Mouse (Mus musculus) thymus, adult 2 months (tissue): ENCODE data around the gene Apobec4. TPM values are rescaled to one million over a fixed set of nuclear protein-coding genes. Genes with fewer than 3 reads are reported as not detected.
"Not testable (repeated sequence)": the region's sequence is repeated elsewhere in the genome, so short reads cannot be mapped to it uniquely, and the experiment has no call there.

Source experiments
- DNase-seq: peaks from one replicate; pipeline ENCODE4 v3.0.0; 2021
- H3K27ac ChIP-seq: fragments of 200-500 bp; 2 replicates; pipeline ENCODE4 v1.5.1; 2012; ENCODE audit warnings: low read length, control low read depth; ENCODE audit not compliant: control insufficient read depth, insufficient read depth
- H3K27me3 ChIP-seq: fragments of 200-500 bp; 2 replicates; pipeline ENCODE4 v1.6.1; 2012; ENCODE audit warnings: mild to moderate bottlenecking, low read length, moderate library complexity, mixed read lengths; ENCODE audit not compliant: control insufficient read depth, insufficient read depth
- H3K36me3 ChIP-seq: fragments of 200-500 bp; 2 replicates; pipeline ENCODE4 v1.6.1; 2012; ENCODE audit warnings: mild to moderate bottlenecking, low read length, moderate library complexity; ENCODE audit not compliant: control insufficient read depth, insufficient read depth
- H3K4me1 ChIP-seq: fragments of 200-500 bp; replicated peaks from 2 replicates; pipeline ENCODE4 v1.6.1; 2012; ENCODE audit warnings: low read length; ENCODE audit not compliant: control insufficient read depth, insufficient read depth
- H3K4me3 ChIP-seq: fragments of 200-500 bp; 2 replicates; pipeline ENCODE4 v1.5.1; 2012; ENCODE audit warnings: mild to moderate bottlenecking, low read length, control low read depth, moderate library complexity; ENCODE audit not compliant: control insufficient read depth, insufficient read depth
- CTCF ChIP-seq: fragments of 200-500 bp; IDR thresholded peaks from 2 replicates; pipeline ENCODE4 v1.5.1; 2012; ENCODE audit warnings: mild to moderate bottlenecking, control low read depth, low read length, moderate library complexity, borderline replicate concordance; ENCODE audit not compliant: control insufficient read depth, poor library complexity, insufficient read depth; ENCODE audit errors: extremely low read depth
- POLR2A ChIP-seq: fragments of 200-500 bp; IDR thresholded peaks from 2 replicates; pipeline ENCODE4 v1.6.1; 2012; ENCODE audit warnings: mild to moderate bottlenecking, low read length, control low read depth, moderate library complexity; ENCODE audit not compliant: control insufficient read depth, poor library complexity, insufficient read depth; ENCODE audit errors: extremely low read depth
- WGBS: fragments of 180-500 bp; shearing (Covaris S2); methylation state at CpG from one replicate; pipeline ENCODE4 v1.1.7; 2018; 5-methylcytosine and 5-hydroxymethylcytosine counted together
- polyA plus RNA-seq: library from polyadenylated mRNA; depleted of rRNA; stranded (reverse); fragments of >200 nt; gene quantifications from 2 replicates; pipeline ENCODE4 v1.2.3, GENCODE M21; 2012

The Apobec4 gene
- polyA plus RNA-seq, 1 experiment: not detected

- Histone ChIP-seq H3K27ac (no peak overlapping the region), H3K4me3 (no peak overlapping the region), H3K36me3 (no peaks in the 10 kb centered on the region), H3K4me1 (peaks cover 5% of the 10 kb centered on the region), H3K27me3 (no peaks in the 10 kb centered on the region; the same call in 1 of the 2 replicates)
- TF ChIP-seq POLR2A (no peak), CTCF (no peak)
- 27% methylated on average over 2 of the region's 2 CpGs for WGBS
- no peak for DNase-seq
Measured at GRCm38 (mm10) chr1:152761791-152762190, 11.4 kb downstream of the Apobec4 start.

GRCm38 (mm10) chr1:152766032-152766772, 15.9 kb downstream of the Apobec4 start, which contains the start of the genes Rgl1 and Arpc5:
Gene Rgl1 (minus strand): TSS chr1:152766351.
Gene Arpc5 (plus strand): TSS chr1:152766542.
- peaks cover 24% of the 10 kb centered on the region for H3K36me3 ChIP-seq
- under 1% methylated on average over 85 of the region's 86 CpGs for WGBS
- peak; percentile 78; the same call in 1 of the 2 replicates for TF ChIP-seq POLR2A
- TF ChIP-seq CTCF: peak; percentile 48; the same call in 1 of the 2 replicates

DNA sequence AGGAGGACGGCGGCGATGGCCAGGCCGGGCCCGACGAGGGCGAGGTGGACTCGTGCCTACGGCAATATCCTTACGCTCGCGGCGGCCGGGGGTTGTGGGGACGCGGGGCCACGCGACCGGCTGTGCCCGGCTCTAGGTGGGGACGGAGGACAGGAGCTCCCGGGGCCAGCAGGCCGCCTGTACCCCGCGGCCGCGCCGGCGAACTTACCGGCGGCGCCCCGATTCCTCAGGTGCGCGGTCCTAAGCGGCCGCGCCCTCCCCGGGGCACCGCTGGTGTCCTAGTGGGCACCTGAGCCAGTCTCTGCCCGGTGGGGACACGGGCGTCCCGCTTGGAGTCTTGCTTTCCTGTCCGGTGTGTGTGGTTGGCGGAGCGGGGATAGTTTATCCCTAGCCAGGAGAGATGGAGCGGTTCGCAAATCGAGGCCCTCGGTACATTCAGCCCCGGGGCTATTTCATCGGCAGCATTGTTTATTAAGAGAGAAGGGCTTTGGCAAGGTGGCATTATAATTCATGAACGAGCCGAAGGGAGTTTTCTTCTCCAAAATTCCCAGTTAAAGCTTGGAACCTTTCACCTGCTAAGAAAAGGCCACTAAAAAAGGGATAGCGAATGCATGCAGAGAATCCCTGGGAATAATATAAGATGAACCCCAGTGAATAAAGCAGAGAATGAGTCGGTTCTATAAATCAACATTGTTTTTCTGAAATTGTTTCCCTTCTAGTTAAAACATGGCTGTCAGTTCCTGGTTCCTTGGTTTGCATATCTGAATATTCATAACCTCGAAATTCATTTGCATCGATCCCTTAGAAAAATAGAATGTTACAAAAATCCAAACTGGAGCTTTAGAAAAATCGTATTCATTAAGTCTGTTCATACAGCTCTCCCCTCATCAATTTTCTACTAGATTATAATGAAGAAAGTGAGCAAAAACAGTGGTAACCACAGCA, 16.7 kb downstream of the Apobec4 start:
- no peak for DNase-seq
- Histone ChIP-seq H3K4me1 (peaks cover 5% of the 10 kb centered on the region), H3K4me3 (peak overlapping the region; percentile 97), H3K27ac (peak overlapping the region; percentile 85), H3K36me3 (peaks cover 29% of the 10 kb centered on the region), H3K27me3 (no peaks in the 10 kb centered on the region; the same call in 1 of the 2 replicates)
- WGBS: 2% methylated on average over 58 of the region's 60 CpGs
- TF ChIP-seq CTCF: no peak
- TF ChIP-seq POLR2A: no peak

More at GRCm38 (mm10) chr1:152766032-152766772, 15.9 kb downstream of the Apobec4 start, which contains the start of the genes Rgl1 and Arpc5:
- peak within 1 kb of the TSS; percentile 97 for H3K4me3 ChIP-seq
- peaks cover 5% of the 10 kb centered on the region for H3K4me1 ChIP-seq
- peak within 1 kb of the TSS; percentile 85 for H3K27ac ChIP-seq
- peak; percentile 96 for DNase-seq
- no peaks in the 10 kb centered on the region; the same call in 1 of the 2 replicates for H3K27me3 ChIP-seq

- no peak for TF ChIP-seq CTCF
- TF ChIP-seq POLR2A: no peak
- Histone ChIP-seq H3K4me1 (peaks cover 5% of the 10 kb centered on the region), H3K36me3 (peaks cover 38% of the 10 kb centered on the region), H3K4me3 (no peak overlapping the region), H3K27me3 (no peaks in the 10 kb centered on the region; the same call in 1 of the 2 replicates), H3K27ac (no peak overlapping the region)
- WGBS: 5% methylated on average over 5 of the region's 5 CpGs
- DNase-seq: peak; percentile 76
Measured at GRCm38 (mm10) chr1:152767749-152768488, 17.6 kb downstream of the Apobec4 start.

DNA sequence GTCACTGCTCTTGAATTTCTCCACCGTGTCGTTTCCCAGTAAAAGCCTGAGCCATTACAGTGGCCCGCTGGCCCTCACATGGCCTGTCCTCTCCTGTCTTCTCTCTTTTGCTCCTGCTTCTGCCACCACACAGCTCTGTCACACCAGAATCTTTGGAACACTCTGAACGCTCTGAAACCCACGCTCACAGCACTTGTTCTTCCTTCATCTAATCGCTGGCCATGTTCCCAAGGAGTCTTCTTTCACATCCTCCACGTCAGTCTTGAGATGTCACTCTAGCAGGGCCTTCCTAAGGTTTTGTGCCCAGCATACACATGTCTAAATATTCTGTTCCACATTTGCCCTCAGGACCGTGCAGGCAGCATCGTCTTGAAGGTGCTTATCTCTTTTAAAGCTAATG, 20.7 kb downstream of the Apobec4 start:
- peaks cover 66% of the 10 kb centered on the region for H3K36me3 ChIP-seq
- no peaks in the 10 kb centered on the region for H3K27me3 ChIP-seq
- WGBS: 96% methylated on average over 9 of the region's 9 CpGs
- H3K27ac ChIP-seq: no peak overlapping the region
- no peak overlapping the region for H3K4me3 ChIP-seq
- DNase-seq: no peak
- TF ChIP-seq CTCF (no peak), POLR2A (no peak)
- H3K4me1 ChIP-seq: peaks cover under 1% of the 10 kb centered on the region; the same call in 1 of the 2 replicates

GRCm38 (mm10) chr1:152774601-152775000, 24.2 kb downstream of the Apobec4 start:
- 94% methylated on average over 3 of the region's 3 CpGs for WGBS
- peaks cover 63% of the 10 kb centered on the region for H3K36me3 ChIP-seq
- not testable (repeated sequence) for H3K4me1 ChIP-seq, H3K27me3 ChIP-seq, DNase-seq, H3K27ac ChIP-seq, H3K4me3 ChIP-seq
